Mouse (Mus musculus): ENCODE measurements around the gene Ift88. TPM values are rescaled to one million over a fixed set of nuclear protein-coding genes. Genes with fewer than 3 reads are reported as not detected.
"Not testable (repeated sequence)": the region's sequence is repeated elsewhere in the genome, so short reads cannot be mapped to it uniquely, and the experiment has no call there.

The Ift88 gene
- polyA plus RNA-seq, 1 experiment: 1.7 TPM

DNA sequence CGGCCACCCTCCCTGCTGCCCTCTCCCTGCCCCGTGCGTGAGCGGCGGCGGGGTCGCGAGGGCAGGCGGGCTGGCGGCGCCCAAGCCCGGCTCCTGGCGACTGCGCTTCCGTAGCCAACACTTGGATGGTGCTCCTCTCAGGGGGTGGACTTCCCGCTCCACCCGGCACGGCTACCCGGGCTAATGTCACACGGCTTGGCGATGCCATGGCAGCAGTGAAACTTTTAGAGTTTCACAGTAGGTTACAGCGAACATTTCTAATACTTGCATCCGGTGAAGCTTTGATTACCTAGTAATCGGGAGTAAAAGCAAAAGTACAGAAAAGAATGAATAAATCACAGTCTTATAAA lies 325 bp downstream of the Ift88 start:
- WGBS: under 1% methylated on average over 24 of the region's 24 CpGs

DNA sequence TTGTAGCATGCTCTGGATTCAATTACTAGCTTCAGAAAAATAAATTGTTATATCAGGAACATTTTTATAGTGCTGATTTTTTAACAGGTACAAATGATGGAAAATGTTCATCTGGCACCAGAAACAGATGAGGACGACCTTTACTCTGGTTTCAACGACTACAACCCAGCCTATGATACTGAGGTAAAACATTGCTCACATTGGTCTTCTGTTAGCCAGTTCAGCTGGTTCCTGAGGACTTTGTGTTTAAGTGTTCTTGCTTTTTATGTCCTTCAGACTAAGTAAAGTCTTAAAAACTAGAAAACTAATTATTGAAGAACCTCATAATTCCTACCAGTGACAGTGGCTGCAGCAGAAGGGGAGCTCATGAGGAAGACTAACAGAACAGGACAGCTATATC lies 6.6 kb downstream of the Ift88 start:
- no peak for DNase-seq (ENCODE audit: low read depth, low spot score)
- 68% methylated on average over 2 of the region's 2 CpGs for WGBS

More for the DNA sequence above, 325 bp downstream of the Ift88 start:
- peak; percentile 27 for DNase-seq (ENCODE audit: low read depth, low spot score)

DNA sequence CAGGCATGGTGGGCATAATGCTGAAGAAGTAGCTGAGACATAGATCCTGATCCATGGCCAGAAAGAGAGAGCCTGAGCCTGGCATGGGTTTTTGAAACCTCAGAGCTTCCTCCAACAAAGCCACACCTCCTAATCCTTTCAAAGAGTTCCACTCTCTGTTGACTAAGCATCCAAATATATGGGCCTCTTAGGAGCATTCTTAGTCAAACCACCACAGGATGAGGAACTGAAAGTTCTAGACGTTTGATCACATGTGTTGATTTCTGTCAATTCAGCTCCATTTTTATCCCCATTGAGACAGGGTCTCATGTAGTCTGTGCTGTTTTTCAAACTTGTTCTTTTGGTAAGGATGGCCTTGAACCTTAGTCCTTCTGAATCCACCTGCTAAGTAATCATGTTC lies 28.7 kb downstream of the Ift88 start:
- 71% methylated on average over 1 of the region's 1 CpGs for WGBS
- no peak for DNase-seq (ENCODE audit: low read depth, low spot score)

DNA sequence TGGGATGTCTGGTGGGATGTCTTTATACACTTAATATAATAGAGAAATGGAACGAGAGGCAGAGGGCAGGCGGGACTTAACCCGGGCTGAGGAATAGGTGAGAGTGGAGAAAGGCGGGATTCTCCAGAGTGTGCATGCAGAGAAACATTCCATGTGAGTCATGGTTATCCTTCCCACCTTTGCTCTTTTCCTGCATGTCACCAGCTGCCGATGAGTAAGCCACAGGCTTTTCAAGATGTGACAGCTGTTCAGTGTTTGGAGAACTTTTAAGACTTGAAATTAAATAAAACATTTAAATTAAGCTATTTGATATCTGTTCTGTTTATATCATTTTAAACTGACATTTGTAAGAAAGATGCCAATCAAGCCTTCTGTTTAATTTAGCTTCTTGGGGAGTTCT lies 36.0 kb downstream of the Ift88 start:
- WGBS: 82% methylated on average over 5 of the region's 5 CpGs
- no peak for DNase-seq (ENCODE audit: low read depth, low spot score)

DNA sequence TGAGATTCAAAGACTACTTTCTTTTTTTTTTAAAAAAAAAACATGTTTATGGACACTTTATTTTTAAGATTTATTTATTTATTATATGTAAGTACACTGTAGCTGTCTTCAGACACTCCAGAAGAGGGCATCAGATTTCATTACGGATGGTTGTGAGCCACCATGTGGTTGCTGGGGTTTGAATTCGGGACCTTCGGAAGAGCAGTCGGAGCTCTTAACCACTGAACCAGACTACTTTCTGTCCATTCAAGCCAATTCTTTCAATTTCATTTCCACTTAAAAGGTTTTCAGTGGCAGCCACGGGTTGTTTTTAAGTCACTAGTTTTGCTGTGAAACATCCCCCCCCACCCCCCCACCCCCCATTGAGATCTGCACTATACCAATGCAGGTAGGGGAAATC lies 36.5 kb downstream of the Ift88 start:
- DNase-seq (ENCODE audit: low read depth, low spot score): not testable (repeated sequence)
- 79% methylated on average over 5 of the region's 5 CpGs for WGBS

DNA sequence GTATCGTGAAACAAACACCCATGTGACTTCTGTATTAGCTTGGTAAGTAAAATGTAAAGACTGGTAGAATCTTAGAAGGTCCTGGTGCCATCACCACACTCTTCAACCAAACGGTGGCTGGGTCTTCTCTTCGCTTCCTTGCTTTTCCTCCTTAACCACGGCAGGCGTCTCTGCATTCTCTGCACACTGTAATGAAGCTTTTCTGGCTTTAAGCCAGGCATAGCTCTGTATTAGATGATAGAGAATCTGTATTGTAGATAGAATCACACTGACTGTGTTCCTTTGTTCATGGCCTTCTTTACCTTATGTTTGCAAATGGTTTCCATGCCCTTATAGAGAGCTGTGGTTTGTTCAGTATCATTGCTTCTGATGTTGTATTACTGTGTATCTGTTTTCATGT lies 39.0 kb downstream of the Ift88 start:
- WGBS: 81% methylated on average over 5 of the region's 5 CpGs
- DNase-seq (ENCODE audit: low read depth, low spot score): no peak

DNA sequence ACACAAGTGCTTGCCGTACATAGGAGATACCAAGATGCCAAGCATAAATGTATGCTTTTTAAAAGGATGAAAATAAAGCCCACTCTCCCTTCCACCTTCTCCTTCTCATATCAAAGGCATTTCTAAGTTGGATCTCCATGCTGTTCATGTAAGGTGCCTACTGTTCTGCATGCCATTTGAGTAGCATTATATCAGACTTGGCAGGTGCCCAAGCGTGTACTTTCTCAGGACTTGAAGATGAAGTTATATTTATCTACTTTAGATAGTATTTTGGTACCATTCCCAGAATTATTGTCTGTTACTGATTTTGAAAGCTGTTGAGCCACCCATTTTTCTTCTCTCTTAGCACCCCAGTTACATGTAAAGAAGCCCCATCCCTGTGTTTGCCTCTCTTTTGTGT lies 51.2 kb downstream of the Ift88 start:
- DNase-seq (ENCODE audit: low read depth, low spot score): no peak
- 82% methylated on average over 2 of the region's 2 CpGs for WGBS

DNA sequence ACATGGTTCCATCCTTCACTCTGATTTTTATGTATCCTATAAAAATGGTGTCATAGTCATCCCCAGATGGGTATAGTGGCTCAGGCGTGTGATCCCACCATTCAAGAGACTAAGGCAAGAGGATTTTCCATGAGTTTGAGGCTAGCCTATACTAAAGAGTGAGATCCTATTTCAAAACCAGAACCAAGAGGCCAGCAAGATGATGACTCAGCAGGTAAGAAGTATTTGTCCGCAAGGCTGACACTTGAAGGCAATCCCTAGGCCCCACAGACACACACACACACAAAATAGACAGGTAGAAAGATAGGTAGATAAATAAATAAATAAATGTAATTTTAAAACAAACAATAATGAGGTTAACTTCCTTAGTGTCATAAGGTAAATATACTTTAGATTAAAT lies 58.4 kb downstream of the Ift88 start:
- WGBS: 92% methylated on average over 2 of the region's 2 CpGs
- DNase-seq (ENCODE audit: low read depth, low spot score): no peak

DNA sequence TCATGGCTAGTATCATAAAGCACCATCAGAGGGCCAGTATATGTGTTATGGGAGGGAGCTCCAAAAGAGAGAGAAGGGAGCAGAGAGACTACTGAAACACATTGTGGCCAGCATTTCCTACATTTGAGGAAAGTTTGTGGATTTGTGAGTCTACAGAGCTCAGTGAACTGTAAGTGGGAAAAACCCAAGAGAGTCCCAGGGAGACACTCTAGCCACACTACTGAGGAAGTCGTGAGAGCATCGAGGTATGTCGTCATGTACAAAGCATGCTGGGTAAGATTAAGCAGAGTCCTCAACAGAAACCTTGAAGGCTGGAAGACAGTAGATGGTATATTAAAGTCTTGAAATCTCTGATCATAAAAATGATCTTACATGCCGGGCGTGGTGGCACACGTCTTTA lies 60.3 kb downstream of the Ift88 start:
- no peak for DNase-seq (ENCODE audit: low read depth, low spot score)
- 95% methylated on average over 6 of the region's 6 CpGs for WGBS

DNA sequence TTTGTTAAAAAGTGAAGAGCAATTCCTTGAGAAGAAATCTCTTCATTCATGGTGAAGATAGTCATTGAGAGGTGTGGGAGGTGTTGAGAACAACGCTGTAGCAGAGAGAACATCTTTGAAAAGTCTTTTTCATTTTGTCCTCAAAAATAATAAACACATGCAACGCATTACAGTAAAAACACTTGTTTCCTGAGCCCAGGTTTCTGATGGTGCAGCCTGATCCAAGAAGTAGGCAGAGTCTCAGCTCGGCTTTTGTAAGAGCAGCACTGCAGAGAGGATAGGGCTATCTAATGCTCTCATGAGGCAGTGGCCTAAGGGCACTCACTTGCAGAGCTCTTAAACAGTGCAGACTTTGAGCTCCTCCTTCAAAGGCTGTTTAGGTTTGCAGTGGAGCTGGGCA lies 65.8 kb downstream of the Ift88 start:
- DNase-seq (ENCODE audit: low read depth, low spot score): no peak
- 90% methylated on average over 3 of the region's 3 CpGs for WGBS

DNA sequence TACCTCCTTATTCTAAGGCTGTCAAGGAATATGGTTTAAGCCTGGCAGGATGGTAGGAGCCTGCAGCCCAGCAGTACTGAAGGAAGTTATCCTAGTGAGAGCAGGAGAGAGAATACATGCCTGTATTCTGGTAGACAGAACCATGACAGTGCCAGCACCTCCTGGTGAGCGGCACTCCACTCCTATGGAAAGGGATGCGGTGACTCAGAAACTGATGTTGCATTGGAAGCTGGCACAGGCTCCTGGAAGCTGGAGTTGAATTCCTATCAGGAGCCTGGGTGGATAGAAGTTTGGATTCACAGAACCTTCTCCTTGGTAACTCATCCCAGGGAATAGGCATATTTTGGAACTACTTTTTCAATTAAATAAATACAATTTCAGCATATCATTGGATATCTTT lies 70.0 kb downstream of the Ift88 start:
- WGBS: 90% methylated on average over 2 of the region's 2 CpGs
- DNase-seq (ENCODE audit: low read depth, low spot score): no peak

DNA sequence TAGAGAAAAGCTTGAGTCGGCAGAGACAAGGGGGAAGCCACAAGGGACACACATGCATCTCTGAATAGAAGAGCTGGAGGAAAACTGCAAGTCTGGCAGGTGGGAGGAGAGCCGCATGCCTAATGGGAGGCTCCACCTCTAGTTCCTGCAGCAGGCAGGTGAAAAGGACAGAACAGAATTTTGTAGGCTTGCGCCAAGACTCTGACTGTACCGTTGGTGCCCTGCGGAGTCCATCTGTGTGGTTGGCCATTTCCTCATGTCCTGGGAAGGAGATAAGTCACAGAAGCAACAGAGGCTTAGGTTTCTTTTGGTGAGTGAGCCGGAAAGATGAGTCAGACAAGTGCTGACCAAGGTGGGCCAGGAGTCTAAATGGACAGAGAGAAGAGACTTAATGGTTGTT lies 79.9 kb downstream of the Ift88 start:
- WGBS: 88% methylated on average over 6 of the region's 6 CpGs
- DNase-seq (ENCODE audit: low read depth, low spot score): no peak

DNA sequence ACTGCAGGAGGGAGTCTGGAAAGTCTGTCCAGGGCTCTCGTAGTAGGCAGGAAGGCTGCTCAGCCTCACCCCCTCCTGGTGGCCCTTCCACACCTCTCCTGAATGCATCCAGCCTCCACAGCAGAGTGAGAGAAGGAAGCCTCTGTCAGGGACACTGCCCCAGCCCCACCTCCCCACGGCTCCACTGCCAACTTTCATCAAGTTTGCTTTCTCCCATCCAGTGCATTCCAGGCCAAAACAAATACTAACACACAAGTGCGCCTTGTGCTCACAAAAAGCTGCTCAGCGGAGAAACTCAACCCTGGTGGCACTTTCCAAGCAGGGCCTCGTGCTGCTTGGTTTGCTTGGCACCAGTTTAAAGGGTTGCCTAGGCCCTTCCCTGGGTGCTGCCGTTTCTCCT lies 85.7 kb downstream of the Ift88 start:
- DNase-seq (ENCODE audit: low read depth, low spot score): no peak
- 31% methylated on average over 6 of the region's 6 CpGs for WGBS

DNA sequence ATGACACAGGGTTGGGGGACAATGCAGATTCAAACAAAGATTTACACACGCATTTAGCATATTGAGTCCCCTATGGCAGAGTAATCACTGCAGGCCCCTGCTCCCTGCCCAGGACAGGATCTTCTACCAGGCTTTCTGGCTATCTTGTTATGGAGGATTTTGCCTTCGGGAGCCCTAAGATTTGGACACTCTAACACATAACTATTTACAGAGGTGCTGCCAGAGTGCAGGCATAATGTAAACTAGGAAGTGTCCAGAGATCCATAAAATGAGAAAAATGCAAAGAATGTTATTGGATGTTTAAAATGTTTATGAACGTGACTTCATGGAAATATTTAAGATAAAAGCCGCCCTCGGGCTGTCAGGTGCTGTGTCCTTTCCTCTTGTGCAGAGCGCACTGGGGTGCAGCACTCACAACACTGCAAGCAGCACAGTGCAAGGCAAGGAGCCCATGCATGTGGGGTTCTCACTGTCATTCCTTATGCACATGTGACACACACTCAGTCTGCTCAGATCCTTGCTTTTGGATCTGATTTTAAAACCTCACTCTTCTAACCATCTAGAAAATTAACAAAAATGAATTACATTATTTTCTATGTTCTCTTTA lies 91.4 kb downstream of the Ift88 start:
- 58% methylated on average over 6 of the region's 6 CpGs for WGBS

DNA sequence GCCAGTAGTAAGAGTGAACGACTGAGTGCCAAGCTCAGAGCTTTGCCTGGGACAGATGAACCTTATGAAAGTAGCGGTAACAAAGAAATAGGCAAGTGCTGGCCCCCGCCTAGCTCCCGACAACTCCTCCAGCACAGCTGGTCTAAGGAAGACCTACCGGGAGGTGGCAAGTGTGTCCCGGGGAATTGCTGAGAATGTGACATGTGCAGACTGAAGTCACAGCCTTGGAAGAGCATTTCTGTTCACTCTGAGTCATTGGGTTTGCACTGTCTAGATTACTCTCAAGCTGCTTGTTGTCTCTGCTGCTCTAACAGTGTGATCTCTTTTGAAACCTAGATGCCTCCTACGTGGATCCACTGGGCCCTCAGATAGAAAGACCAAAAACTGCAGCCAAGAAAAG lies 93.1 kb downstream of the Ift88 start:
- DNase-seq (ENCODE audit: low read depth, low spot score): no peak
- 90% methylated on average over 7 of the region's 7 CpGs for WGBS

More for the DNA sequence above, 91.4 kb downstream of the Ift88 start:
- no peak for DNase-seq (ENCODE audit: low read depth, low spot score)

DNA sequence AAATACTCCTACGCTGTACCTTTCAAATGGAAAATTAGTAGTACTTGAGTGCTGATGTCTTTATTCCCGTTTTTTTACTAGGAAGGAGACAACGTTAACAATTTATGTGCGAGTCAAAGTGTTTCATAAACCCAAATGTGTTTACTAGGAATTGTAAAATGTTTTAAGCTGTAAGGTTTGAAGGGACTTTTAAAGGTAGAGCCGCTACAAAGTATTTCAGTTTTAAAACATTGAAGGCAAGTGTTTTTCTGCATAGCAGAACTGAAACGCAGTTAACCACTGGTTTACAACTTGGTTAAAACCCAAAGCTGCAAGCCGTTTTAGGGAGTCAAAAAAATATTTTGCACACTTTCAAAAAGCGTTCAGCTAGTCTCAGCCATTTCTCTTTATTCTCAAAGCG lies 99.9 kb downstream of the Ift88 start:
- WGBS: 80% methylated on average over 9 of the region's 9 CpGs
- DNase-seq (ENCODE audit: low read depth, low spot score): no peak

DNA sequence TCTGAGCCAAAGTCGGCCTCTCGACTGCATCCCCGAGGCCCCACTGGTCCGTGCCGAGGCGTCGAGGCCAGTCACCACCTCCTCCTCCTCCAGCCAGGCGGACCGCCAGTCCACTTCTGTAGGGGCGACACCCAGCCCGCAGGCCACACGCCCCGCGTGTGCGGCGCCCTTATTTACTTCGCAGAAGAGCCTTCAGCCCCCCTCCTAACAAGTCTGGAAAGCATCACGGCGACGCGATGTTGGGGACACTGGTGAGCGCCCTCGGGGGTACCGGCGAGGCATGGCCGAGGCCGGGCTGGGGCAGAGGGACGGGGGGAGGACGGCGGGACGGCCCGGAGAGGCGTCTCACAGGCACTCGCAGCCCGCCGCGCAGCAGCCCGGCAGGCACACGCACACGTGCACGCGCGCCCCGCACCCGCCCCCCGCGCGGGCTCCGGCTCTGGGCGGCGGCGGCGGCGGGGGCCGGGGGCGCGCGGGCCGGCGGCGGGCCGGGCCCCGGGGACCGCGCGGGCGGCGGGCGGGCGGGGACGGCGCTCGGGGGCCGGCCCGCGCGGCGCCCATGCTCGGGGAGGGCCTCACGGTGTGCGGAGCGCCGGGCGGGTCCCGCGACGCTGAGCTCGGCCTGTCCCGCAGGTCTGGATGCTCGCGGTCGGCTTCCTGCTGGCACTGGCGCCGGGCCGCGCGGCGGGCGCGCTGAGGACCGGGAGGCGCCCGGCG lies 101.0 kb downstream of the Ift88 start, which contains the start of gene Il17d:
Gene Il17d (plus strand): TSS at position 107 of the 717 bp plus-strand sequence.
- no peak for DNase-seq (ENCODE audit: low read depth, low spot score)
- 1% methylated on average over 74 of the region's 104 CpGs for WGBS

DNA sequence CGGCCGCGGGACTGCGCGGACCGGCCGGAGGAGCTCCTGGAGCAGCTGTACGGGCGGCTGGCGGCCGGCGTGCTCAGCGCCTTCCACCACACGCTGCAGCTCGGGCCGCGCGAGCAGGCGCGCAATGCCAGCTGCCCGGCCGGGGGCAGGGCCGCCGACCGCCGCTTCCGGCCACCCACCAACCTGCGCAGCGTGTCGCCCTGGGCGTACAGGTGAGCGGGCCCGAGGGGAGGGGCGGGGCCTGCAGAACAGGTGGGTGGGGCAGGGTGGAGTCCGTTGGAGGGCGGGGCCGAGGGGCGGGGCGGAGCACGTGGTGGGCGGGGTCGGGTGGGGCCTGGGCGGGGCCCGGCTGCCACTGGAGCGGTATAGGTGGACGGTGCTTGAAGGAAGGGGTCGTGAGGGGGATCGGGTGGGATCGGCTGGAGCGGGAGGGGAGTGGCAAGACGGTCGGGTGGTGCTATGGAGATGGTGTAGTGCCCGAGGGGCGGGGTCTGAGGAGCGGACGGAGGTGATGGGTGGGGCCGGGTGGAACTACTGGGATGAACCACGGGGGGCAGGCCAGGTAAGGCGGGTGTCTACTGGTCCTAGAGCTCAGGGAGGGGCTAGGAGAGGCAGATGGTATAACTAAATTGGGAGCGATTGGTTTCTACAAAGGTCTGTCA lies 101.7 kb downstream of the Ift88 start:
- DNase-seq (ENCODE audit: low read depth, low spot score): no peak
- 1% methylated on average over 57 of the region's 60 CpGs for WGBS

DNA sequence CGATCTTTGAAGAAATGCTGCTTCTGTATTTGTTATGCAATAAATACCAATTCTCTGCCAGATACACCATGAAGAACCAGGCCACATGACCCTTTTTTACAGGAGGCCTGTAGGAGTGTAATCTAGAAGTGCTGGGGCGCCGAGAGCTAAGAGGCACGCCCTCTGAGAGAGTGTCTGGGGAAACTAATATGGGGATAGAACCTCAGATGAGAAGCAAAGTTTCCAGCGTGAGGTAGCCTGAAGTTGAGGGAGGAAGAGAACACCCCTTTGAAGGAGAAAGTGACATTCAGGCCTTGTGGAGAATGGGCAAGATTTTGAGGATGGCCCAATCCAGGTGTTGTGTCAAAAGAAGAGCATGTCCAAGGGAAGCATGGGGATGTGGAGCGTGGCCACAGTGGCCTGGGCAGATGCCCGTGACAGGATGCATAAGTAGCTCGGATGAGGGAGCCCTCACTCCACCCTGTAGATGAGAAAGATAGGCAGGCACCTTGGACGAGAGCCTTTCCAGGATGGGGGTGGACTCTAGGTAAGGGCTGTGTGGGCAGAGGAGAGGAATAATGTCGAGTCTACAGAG lies 102.3 kb downstream of the Ift88 start:
- 48% methylated on average over 10 of the region's 10 CpGs for WGBS
- DNase-seq (ENCODE audit: low read depth, low spot score): no peak

DNA sequence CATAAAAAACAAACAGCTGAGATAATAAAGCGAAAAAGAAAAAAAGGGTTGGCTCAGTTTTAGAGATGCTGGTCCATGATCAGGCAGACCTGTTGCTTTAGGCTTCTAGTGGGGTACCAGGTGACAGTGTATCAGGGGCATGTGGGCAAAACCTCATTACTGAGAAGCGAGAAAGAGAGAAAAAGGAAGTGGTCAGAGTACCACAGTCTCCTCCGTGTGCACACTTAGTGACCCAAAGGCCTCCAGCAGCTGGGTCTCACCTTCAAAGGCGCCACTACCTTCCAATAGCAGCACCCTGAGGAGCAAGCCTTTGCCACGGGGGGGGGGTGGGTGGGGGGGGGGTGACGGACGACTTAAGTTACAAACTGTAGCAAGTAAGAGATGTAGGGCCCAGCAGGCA lies 103.3 kb downstream of the Ift88 start:
- no peak for DNase-seq (ENCODE audit: low read depth, low spot score)
- WGBS: 60% methylated on average over 7 of the region's 7 CpGs

DNA sequence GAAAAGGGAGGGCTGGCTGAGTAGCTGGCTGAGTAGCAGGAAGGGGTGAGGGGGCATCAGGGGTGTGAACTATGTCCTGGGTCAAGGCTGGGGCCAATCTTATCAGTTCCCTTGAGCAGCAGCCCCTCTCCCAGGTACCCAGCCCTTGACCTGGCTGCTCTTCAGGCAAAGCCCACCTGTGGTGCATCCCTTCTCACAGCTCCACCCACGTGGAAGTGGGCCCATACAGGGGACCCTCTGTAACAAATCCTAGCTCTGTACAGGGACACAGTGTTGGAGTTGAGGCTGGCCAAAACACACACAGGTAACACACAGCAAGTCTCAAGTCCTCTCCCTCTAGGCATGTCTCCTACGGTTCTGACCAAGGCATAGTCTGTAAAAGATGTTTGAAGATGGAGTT lies 103.7 kb downstream of the Ift88 start:
- DNase-seq (ENCODE audit: low read depth, low spot score): no peak
- 65% methylated on average over 2 of the region's 2 CpGs for WGBS

All from large intestine, adult 2 months (tissue).